Mouse (Mus musculus) cerebellum, adult (tissue): ENCODE results near the gene Eef2kmt.
"Not testable (repeated sequence)": the region's sequence is repeated elsewhere in the genome, so short reads cannot be mapped to it uniquely, and the experiment has no call there.

Experiments used
- ATAC-seq: cut with Nextera tagmentation; 2 replicates; pipeline ENCODE4 v1.9.2; 2017; ENCODE audit warnings: mild to moderate bottlenecking, moderate library complexity, mixed read lengths; ENCODE audit not compliant: insufficient number of reproducible peaks, low FRiP score, low TSS enrichment

Gene Eef2kmt

DNA sequence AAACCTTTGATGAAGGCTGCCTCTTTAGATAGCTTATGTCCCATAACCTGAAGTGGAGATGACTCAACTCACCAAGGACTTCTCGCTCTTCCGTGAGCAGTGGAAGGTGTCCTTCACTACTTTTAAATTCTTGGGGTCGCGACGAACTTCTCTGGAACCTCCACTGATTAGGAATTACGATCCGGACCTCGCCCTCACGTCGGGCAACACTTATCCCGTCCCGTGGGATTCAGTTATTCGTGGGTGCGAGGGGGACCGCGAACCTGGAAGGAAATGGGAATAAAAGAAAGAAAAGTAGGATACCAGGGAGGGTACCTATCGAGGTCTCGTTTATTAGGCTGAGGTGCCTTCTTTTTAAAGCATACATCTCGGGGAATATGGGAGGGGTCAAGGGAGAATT lies 28.3 kb downstream of the Eef2kmt start:
- not testable (repeated sequence) for ATAC-seq

DNA sequence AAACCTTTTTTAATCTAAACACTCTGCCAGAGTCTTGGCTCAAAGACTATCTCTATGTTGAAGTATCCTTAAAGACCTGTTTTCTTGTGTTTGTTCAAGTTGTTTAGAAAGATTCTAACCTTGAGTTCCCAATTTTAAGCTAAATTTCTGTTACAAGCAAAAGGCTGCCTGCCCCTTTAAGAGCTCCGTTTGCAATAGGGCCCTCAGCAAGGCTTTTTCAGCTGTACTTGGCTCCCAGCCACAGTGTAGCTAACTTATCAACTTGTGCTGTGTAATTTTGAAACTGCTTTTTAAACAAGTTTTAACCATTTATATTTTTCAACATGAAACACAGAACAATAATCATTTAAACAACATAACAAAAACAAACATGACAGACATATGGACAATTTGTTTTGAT lies 29.2 kb downstream of the Eef2kmt start:
- ATAC-seq, result not testable (repeated sequence)

DNA sequence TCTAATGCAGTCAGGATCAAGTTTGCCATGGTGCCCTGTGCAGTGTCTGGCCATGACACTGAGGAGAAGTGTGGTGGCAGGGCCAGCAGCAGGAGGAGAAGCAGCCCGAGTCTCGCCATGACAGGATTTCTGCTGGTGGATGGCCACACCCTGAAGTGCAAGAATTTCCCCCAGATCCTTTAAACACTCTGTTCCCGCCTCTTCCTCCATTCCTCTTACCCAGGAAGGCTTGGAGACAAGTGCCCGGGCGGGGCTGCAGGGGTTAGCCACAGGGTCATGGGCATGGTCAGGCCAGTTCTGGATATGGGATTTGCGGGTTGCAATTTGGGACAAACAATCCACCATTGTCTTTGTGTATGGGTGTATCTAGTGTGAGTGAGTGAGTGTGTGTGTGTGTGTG lies 33.6 kb downstream of the Eef2kmt start, which contains the start of gene AU021092:
AU021092 (minus strand) TSS at position 160 of the 400 bp plus-strand sequence.
- ATAC-seq, result no peak

DNA sequence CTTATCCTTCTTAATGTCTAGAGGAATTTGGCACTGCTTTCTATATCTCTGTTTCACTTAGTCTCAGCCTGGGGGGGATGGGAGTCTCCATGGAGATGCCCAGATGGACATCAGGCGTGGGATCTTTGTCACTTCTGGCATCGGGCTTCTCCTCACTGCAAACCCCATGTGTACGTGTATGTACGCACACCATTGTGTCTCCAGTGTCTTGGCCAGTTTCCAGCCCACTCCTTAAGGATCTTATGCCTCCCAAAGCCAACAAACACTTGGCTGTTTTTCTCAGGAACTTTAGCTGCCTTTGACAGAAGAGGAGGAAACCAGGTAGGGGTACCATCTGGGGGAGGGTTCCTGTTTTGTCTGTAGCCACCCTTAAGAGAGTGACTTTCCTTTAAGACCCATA lies 34.4 kb downstream of the Eef2kmt start:
- no peak for ATAC-seq

DNA sequence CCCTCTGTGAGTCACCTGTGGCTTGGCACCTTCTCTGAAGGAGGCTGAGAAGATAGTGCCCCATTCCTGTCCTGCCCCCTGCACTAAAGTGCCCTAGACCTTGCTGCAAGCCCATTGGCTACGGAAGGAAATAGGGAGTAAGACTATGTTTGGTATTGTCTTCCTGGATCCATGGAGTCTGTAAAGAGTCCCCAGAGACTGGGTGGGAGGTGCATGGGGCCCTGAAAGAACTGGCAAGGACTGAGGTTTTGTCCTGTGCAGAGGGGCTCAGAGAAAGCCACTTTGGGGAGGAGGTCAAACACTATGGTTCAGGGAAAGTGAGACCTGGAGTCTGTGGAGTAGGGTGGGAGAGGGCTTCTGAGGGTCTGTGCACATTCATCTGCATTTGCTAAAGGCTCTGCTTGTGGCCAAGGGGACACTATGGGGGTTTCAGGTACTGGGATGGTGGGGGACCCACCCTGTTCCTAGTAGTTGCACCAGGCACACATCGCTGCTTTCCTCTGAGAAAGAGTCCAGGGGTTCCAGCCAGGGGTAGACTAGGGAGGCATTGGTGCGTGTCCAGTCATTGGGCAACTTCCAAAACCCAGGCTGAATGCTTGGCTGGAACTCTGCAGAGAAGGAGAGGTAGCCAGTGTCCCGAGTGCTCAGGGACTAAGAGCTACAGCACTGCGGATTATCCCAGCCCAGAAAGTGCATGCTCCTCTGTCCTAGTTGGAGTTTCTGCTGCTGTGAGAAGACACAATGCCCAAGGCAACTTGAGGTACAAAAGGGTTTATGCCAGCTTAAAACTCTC lies 38.2 kb downstream of the Eef2kmt start:
- ATAC-seq, result no peak

DNA sequence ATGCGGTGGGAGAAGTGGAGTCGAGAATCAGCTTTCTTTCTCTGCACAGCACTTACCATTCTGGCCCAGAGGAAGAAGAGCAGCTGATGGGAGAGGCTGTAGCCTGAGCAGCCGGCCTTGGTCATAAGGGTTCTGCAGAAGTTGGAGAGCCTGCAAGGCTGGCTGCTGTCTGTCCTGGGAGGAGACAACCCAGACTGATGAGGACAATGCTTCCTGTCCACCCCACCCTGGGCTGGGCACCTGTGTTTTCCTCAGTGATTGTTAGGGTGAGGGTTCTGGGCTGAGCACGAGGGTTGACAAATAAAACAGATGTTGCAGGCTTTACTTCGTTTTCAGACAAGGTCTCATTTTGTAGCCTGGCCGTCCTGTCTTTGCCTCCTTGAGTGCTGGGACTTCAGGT lies 39.1 kb downstream of the Eef2kmt start:
- no peak for ATAC-seq

DNA sequence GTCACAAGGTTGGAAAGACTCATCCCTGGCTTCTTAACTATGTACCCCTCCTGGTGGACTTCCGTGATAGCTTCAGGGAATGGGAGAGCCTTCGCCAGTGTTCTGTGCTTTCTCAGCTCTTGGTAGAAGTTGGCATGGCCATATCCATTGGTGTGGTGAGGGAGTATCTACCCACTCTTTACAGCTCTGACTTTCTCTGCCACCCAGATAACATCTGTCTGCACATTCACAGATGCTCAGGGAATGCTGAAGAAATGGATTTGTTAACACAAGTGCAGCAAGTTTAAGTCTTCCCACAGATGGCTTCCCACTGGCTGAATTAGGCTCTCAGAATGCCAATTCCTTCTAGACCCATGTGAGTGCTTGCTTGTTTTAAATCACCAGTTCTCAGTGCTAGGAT lies 41.7 kb downstream of the Eef2kmt start:
- no peak for ATAC-seq

DNA sequence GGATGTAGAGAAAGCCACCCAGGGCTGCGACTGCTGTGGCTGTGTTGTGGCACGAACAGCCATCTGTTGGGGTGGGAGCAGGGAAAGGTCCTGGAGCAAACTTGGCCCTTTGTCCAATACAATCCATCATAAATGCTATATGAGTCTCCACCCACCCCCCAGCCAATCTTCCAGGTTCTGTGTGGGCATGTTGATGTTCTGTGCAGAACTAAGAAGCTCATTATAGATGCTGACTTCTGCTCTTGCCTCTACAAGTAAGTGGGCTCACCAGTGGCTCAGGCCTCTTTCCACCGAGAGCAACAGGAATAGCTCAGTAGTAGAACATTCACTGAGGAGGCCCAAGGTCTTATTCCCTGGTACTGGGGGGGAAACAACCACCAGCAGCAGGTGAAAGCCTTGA lies 43.6 kb downstream of the Eef2kmt start:
- ATAC-seq, result no peak

DNA sequence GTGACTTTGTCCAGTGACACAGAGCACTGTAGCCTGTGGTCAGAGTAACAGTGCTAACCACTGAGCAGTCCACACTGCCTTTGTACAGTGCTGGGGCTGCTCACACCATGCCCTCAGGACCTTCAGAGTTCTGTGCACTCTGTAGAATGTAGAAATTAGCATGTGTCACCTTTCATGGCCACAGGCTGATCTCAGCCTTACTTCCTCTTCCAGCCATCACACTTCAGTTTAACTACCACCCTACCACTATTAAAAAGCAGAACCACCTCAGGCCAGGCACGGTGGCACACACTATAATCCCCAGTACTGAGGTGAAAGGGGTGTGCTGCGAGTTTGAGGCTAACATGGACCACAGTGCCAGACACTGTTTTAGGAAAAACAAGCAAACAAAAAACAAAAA lies 45.4 kb downstream of the Eef2kmt start:
- ATAC-seq, result no peak

DNA sequence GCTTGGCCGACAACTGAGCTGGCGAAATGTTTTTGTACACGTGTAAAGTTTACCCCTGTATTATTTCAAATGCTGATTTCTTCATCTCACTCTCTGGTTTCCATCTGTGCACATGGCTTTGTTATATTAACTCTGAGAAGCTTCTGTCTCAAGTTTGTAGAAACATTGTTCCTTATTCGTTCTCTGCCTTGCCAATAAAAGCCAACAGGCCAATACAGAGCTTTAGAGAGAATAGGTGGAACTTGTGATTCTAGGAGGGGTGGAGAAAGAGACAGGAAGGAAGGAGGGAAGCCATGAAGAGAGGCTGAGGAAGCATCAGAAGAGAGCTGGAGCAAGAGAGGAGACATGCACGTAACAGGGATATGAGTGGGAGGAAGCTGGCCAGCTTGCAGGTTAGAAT lies 49.7 kb downstream of the Eef2kmt start:
- ATAC-seq, result no peak

DNA sequence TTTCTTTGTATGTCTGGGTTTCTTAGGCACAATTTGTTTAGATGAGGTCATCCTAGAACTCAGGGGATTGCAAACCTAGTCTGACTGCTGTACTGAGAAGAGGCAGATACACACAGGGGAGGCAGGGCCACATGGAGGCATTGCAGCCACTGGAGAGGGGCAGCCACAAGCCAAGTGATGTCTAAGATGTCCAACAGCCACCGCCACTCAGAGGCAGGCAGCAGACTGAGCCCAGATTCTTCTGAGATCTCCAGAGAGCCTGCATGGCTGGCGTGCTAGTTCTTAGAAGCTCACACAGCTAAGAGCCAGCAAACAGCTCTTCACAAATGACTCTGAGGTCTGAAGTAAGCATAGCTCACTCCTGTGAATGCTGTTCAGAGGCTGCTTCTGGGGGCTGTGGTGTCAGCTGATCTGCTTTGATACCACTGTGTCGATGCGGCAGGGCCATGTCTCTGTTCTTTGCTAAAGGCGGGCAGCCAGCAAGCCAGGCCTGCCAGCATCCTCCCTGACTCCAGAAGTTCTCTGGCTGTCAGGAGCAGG lies 50.3 kb downstream of the Eef2kmt start:
- ATAC-seq, result no peak

DNA sequence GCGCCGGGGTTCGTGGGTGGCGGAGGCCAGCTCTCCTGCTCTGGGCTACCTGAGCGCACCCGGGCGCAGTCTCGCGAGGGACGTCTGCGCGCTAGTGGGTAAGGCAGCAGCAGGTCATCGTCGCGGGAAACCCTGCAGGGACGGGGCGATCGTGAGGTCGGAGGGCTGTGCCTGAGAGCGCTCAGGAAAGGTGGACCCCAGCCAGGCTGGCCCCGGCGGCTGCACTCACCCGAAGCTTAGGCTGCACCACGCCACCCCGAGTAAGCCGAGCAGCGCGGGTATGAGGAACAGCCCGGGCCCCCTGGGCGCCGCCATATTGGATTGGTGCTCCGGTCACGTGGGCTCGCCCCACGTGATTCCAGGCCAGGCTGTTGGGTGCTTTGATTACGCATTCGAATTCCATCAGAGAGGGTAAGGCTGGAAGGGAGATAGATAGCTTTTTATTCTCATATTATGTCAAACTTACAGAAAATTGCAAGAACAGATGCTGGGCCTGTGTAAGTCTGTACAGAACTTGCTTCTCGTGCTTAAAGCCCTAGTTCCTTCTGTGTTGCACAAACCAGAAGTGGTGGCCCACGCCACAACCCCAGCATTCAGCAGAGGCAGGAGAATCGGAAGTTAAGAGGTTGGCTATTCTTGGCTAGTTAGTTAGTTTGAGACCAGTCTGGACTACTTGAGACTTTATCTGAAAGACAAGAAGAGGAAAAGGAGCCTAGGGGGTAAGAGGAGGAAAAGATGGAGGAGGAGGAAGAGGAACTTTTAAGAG lies 51.9 kb downstream of the Eef2kmt start, which contains the start of gene Nagpa:
Nagpa (minus strand) TSS at position 345 of the 766 bp plus-strand sequence.
- ATAC-seq, result peak; percentile 78

DNA sequence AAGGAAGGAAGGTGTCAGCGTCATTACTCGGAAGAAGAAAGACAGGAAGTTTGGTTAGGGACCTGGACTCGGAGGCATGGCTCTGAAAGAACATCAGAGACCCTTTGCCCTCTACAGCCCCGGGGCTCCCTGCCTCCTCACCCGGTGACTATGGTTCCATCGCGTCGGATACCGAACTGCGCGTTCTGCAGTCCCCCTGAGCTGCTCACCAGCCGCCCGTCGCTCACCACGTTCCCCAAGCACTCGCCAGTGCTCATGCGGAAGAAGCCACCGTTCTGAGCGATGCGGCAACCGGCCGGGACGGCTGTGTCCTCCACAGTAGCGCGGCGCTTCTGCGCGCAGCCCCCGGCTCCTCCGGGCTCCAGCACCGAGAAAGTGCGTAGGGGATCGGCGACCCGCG lies 52.6 kb downstream of the Eef2kmt start:
- ATAC-seq, result 0 out of 2 replicates have a peak, but pooled peaks have one; percentile 2

DNA sequence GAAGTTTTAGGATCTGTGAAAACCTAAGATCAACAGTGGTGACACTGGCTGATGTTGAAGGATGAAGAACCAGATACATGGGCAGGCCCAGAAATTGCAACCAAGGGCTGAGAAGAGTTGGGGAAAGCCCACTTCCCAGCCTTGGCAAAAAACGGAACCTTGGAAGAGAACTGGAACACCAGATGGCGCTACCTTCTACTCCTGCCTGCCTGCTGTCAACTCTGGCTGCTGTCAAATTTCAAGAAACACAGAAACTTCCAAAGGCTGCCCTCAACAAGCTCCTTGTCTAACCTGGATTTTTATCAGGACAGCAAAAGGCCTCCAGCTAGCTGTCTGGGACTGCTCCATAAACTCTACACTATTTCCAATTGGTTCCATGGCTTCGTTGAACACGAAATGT lies 53.1 kb downstream of the Eef2kmt start:
- ATAC-seq, result no peak

DNA sequence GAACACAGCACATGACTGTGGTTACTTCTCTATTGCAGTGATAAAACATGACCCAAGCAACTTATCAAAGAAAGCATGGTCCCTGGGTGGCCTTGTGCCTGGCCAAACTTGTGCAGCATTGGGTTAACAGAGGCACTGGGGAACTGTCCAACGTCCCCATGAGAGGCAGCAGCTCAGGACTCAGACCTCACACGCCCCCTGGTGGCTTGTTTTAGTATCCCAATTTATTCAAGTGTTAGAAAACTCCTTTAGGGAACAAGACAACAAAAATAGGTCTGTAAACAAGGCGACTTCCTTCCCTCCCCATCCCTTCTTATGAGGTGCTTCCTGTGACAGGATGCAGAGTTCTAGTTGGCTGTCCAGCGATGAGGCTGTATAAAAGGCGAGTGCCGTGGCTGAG lies 60.7 kb downstream of the Eef2kmt start:
- ATAC-seq, result no peak
